Mouse (Mus musculus) erythroblast, embryonic 14.5 days (primary cell): ENCODE results near the gene Stk40.

ENCODE experiments used
- GATA1 ChIP-seq: IDR thresholded peaks from 2 replicates; pipeline ENCODE4 v1.6.1; 2012; ENCODE audit warnings: low read length, inconsistent platforms, mixed read lengths
- TAL1 ChIP-seq: IDR thresholded peaks from 3 replicates; pipeline ENCODE4 v1.6.1; 2012; ENCODE audit warnings: low read length, inconsistent platforms, mixed read lengths

GRCm38 (mm10) chr4:126105131-126105783, 1.5 kb downstream of the Stk40 start:
- TF ChIP-seq TAL1 (no peak), GATA1 (no peak)
